Mouse (Mus musculus): ENCODE measurements at regions not wholly inside any gene's neighbourhood (a gene's known extent, or its start where the extent isn't known, plus 50 kb on each side); places are given as distances from the start of the nearest gene placed in this dataset.
A peak's percentile ranks its signal among the peaks of the same experiment; 100 is the strongest.

DNA sequence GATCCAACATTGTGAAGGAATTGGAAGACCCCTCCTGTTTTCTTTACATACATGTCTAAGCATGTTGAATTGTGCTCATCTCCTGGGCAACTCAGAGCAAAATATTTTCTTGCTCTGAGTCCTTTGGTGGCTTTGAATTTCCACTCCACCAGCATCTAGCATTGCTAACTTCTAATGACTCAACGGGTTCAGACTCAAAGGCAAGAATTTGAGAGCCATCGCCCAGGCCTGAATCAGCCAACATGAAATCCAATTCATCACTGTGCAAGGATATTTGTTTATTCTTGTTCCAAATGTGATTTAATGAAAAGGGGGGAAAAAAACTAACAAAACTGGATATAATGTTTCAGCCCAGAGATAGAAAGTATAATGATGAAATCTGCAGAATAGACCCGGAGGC is 121.9 kb upstream of the Phactr1 start:
- Histone ChIP-seq H3K4me1 (replicated peaks) (no peaks in the 10 kb centered on the region), H3K36me3 (no peaks in the 10 kb centered on the region), H3K9ac (no peak overlapping the region), H3K4me2 (no peak overlapping the region), H3K27me3 (no peaks in the 10 kb centered on the region), H3K4me3 (replicated peaks) (no peak overlapping the region), H3K27ac (no peak overlapping the region), H3K9me3 (replicated peaks) (no peaks in the 10 kb centered on the region)
- ATAC-seq (ENCODE audit: low read depth) (no peak), DNase-seq (no peak)
- 73% methylated on average over 3 of the region's 3 CpGs for WGBS (ENCODE audit: insufficient replicate concordance)

DNA sequence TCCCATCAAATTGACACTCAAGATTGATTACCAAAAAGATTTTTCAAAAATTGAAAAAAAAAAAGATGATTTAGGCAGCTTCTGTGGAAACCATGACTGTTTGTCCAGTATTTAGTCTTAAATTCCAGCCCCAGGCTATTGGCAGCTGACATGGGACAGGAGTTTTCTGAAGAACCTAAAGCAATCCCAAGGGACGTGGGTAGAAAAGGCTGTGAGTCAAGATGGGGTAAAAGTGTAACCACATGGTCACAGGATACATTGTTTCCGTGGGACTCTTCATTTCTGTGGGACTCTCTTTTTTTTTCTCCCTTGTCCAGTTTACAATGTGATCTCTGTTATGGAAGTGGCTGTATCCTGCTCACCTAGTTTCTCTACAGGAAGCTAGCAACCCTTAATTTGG is 119.0 kb upstream of the Phactr1 start:
- WGBS (ENCODE audit: insufficient replicate concordance), result 39% methylated on average over 2 of the region's 2 CpGs
- Histone ChIP-seq H3K4me3 (replicated peaks) (no peak overlapping the region), H3K4me2 (no peak overlapping the region), H3K27me3 (no peaks in the 10 kb centered on the region), H3K27ac (no peak overlapping the region), H3K9me3 (replicated peaks) (no peaks in the 10 kb centered on the region), H3K4me1 (replicated peaks) (no peaks in the 10 kb centered on the region), H3K36me3 (no peaks in the 10 kb centered on the region), H3K9ac (no peak overlapping the region)
- DNase-seq, result no peak
- ATAC-seq (ENCODE audit: low read depth), result no peak

DNA sequence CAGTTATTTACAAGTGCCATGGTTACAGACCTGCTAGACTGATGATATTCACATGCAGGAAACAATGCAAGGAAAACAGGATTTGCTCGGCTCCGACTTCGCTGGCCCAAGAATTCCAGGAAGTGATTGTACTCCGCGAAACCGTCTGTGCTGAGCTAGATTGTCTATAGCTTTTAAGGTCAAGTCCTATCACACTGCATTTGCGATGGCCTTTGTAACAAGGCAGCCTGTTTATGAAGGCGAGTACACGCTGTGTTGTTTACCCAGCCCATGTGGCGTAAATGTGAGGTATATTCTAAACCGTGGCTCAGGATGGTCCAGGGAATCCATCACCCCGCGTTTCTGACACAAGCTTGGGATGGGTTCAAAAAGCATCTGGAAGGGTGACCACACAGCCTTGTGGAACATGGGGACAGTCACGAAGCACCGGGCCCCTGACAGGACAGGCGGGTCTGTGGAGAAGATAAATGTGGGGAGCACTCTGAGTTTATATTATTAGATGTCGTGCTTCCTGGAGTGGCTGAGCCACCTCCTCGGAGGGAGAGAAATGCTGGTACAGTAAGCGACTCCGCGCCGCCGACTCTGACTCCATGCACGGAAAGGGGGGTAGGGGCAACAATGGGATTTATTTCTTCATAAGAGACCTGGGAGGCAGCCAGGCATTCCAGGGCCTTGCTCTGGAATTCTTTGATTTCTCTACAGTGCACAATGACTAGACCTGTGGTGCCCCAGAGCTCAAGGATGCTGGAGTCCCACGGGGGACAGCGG is 114.9 kb upstream of the Phactr1 start:
- ATAC-seq (ENCODE audit: low read depth) (peak; percentile 18; the same call in 1 of the 2 replicates), DNase-seq (no peak)
- Histone ChIP-seq H3K27me3 (no peaks in the 10 kb centered on the region), H3K4me1 (replicated peaks) (no peaks in the 10 kb centered on the region), H3K36me3 (no peaks in the 10 kb centered on the region), H3K9ac (no peak overlapping the region), H3K9me3 (replicated peaks) (no peaks in the 10 kb centered on the region), H3K27ac (no peak overlapping the region), H3K4me3 (replicated peaks) (no peak overlapping the region), H3K4me2 (0 out of 2 replicates have a peak overlapping the region, but pooled peaks have one; percentile 21)
- WGBS (ENCODE audit: insufficient replicate concordance), result 36% methylated on average over 26 of the region's 26 CpGs

DNA sequence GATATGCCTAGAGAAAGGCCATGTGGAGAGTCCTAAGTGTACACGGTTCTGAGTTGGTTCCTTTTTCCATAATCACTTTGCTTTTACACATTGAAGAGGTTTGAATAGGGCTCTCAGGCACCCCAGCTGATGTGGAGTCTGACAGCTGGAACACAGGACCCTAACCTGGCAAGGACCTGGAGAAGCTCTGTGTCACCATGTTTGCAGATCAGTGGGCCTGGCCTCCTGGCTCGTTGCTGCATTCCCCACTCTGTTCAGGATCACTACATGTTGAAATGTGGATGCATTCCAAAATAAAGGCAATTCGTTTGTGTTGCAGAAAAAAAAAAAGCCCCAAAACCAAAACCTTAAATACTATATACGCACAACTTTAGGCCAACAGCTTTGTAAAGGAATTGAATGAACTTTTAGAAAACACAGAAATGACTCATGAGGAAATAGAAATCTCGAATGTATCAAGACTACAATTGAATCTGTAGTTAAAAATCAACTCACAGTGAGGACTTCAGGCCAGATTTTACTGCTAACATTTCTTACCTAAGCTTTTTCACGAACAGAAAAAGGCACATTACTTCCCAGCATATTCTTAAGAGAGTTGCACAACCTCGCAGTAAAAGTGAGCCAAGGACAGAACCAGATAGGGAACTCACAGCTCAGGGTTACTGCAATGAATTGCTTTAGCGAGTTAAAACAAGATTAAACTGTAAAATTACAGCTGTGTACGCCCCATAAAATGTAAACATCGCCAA is 109.6 kb upstream of the Phactr1 start:
- H3K27ac ChIP-seq, result no peak overlapping the region
- no peak overlapping the region for H3K4me2 ChIP-seq
- no peaks in the 10 kb centered on the region for H3K27me3 ChIP-seq
- no peaks in the 10 kb centered on the region for H3K36me3 ChIP-seq
- no peaks in the 10 kb centered on the region for H3K9me3 ChIP-seq (replicated peaks)
- DNase-seq (no peak), ATAC-seq (ENCODE audit: low read depth) (no peak)
- 57% methylated on average over 10 of the region's 10 CpGs for WGBS (ENCODE audit: insufficient replicate concordance)
- no peaks in the 10 kb centered on the region for H3K4me1 ChIP-seq (replicated peaks)
- no peak overlapping the region for H3K4me3 ChIP-seq (replicated peaks)
- H3K9ac ChIP-seq, result no peak overlapping the region

DNA sequence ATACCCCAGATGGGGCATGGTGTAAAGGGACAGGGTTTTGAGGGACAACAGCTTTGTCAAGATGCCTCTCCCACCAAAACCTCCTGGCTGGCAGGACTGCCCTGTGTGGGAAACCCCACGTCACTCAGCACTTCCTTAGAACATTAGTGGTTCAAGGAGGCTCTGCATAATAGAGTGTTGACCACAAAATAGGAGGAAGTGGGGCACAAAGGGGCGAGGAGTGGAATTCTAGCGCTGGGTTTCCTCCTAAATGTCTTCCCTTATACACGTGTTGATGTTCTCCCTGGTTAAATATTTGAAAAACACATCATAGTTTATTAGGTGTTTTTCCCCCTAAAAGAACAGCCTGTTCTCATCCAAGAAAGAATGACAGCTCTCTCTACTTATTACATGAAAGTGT is 106.2 kb upstream of the Phactr1 start:
- H3K4me3 ChIP-seq (replicated peaks), result no peak overlapping the region
- H3K9ac ChIP-seq, result no peak overlapping the region
- no peak for DNase-seq
- 12% methylated on average over 4 of the region's 4 CpGs for WGBS (ENCODE audit: insufficient replicate concordance)
- no peaks in the 10 kb centered on the region for H3K9me3 ChIP-seq (replicated peaks)
- no peaks in the 10 kb centered on the region for H3K4me1 ChIP-seq (replicated peaks)
- H3K4me2 ChIP-seq, result no peak overlapping the region
- H3K27me3 ChIP-seq, result no peaks in the 10 kb centered on the region
- no peaks in the 10 kb centered on the region for H3K36me3 ChIP-seq
- no peak for ATAC-seq (ENCODE audit: low read depth)
- no peak overlapping the region for H3K27ac ChIP-seq

DNA sequence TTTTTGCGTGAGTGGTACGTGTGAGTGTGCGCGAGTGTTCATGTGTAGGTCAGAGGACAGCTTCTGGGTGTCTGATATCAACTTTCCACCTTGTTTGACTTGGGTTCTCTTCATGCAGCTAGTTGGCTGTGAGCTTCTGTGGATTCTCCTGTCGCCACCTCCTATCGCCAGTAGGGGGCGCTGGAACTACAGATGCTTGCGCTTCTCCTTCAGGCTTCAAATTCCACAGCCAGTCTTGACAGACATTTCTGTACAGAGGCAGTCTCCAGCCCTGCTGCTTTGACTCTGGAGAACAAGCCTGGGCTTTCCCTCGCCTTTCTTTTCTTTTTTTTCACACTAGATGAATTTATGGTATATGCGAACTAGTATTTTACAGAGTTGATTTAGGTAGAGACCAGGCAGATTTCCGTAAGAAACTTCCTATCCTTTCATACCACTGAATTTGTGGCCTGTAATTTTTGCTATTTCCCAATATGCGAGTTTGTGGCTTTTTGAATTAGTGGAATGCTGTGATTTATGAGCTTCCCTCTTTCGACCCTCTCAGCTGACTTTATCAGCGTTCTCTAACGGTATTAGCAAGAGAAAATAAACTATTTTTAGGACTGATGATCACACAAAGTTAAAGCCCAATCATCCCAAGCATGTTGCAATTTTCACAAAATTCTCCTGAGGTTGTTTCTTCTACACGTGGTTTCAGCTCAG is 104.5 kb upstream of the Phactr1 start:
- Histone ChIP-seq H3K4me2 (no peak overlapping the region), H3K36me3 (no peaks in the 10 kb centered on the region), H3K9me3 (replicated peaks) (no peaks in the 10 kb centered on the region), H3K9ac (no peak overlapping the region), H3K27ac (no peak overlapping the region), H3K4me1 (replicated peaks) (no peaks in the 10 kb centered on the region), H3K27me3 (no peaks in the 10 kb centered on the region), H3K4me3 (replicated peaks) (no peak overlapping the region)
- no peak for ATAC-seq (ENCODE audit: low read depth)
- 17% methylated on average over 16 of the region's 16 CpGs for WGBS (ENCODE audit: insufficient replicate concordance)
- DNase-seq, result peak; percentile 3

DNA sequence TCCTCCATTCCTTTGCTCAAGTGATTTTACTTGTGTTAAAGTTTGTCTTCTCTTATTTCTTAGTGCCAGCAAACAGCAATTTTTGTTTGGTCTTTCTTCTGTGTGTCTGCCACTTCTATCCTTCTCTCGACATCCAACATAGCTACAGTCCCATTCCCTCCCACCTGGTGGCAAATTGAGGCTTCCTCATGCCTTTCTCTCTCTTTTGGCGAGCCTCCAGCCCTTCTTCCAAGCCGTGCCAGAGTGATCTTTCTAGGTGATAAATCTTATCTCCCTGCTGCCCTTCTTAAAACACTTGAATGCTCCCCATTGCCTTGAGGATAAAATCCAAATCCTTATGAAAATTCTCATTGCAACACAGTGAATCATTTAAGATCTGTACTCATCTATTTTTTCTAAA is 101.0 kb upstream of the Phactr1 start:
- H3K9ac ChIP-seq, result no peak overlapping the region
- DNase-seq (no peak), ATAC-seq (ENCODE audit: low read depth) (no peak)
- no peaks in the 10 kb centered on the region for H3K36me3 ChIP-seq
- H3K4me2 ChIP-seq, result no peak overlapping the region
- WGBS (ENCODE audit: insufficient replicate concordance), result 32% methylated on average over 3 of the region's 3 CpGs
- no peak overlapping the region for H3K27ac ChIP-seq
- H3K9me3 ChIP-seq (replicated peaks), result no peaks in the 10 kb centered on the region
- H3K27me3 ChIP-seq, result no peaks in the 10 kb centered on the region
- no peak overlapping the region for H3K4me3 ChIP-seq (replicated peaks)
- H3K4me1 ChIP-seq (replicated peaks), result no peaks in the 10 kb centered on the region

DNA sequence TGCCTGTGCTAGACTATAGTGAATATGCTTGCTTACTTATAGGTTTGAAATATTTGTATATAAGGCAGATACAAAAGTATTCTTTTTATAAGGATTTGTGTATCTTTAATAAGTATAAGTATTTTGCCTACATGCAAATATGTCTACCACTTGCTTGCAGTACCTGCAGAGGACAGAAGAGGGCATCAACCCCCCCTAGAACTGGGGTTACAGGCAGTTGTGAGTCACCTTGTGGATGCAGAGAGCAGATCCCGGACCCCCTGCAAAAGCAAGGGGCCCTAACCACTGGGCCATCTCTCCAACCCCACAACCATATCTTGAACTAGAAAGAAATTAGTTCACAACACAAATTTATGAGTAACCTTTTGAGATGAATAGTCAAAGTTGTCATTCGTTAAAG is 91.3 kb upstream of the Phactr1 start:
- Histone ChIP-seq H3K4me2 (no peak overlapping the region), H3K27ac (no peak overlapping the region), H3K9me3 (replicated peaks) (no peaks in the 10 kb centered on the region), H3K9ac (no peak overlapping the region), H3K36me3 (no peaks in the 10 kb centered on the region), H3K4me3 (replicated peaks) (no peak overlapping the region), H3K4me1 (replicated peaks) (no peaks in the 10 kb centered on the region), H3K27me3 (no peaks in the 10 kb centered on the region)
- ATAC-seq (ENCODE audit: low read depth), result no peak
- WGBS (ENCODE audit: insufficient replicate concordance), result 53% methylated on average over 2 of the region's 2 CpGs
- no peak for DNase-seq

DNA sequence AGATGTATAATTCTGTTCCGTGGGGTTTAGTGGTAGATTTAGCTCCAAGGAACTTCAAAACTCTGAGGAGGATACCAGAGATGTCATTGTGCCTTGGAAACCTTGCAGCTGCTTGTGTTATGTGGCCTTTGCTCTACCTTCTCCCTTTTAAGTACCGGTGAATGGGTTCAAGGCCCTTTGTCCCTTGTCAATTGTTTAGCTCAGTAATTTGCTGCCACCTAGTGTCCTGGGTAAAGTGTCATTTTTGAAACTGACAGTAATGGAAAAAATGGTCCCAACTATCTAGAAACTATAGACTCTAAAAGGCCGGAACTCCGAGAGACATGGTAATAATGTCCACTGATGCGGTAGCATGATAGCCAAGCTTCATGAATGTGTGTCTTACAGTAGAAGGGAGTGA is 90.8 kb upstream of the Phactr1 start:
- WGBS (ENCODE audit: insufficient replicate concordance), result 68% methylated on average over 5 of the region's 5 CpGs
- Histone ChIP-seq H3K4me2 (no peak overlapping the region), H3K4me3 (replicated peaks) (no peak overlapping the region), H3K9ac (no peak overlapping the region), H3K27me3 (no peaks in the 10 kb centered on the region), H3K4me1 (replicated peaks) (no peaks in the 10 kb centered on the region), H3K9me3 (replicated peaks) (no peaks in the 10 kb centered on the region), H3K36me3 (no peaks in the 10 kb centered on the region), H3K27ac (no peak overlapping the region)
- ATAC-seq (ENCODE audit: low read depth) (no peak), DNase-seq (no peak)

DNA sequence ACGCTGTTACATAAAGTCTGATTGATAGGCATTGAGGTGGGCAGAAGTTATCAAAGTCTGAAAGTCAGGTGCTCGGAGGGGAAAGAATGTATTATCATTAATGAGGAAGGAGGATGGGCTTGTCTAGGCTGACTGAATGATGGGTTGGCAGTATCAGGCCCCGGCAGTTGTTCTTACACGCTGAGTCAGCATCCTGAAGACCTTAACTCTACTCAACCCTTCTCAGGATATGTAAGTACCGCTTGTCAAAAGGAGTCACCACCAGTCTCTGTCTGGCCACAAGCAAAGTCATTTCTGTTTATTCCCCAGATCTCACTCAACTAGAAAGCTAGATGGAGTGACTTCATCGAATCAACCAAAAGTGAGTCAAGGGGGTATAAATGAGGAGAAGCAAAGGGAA is 90.0 kb upstream of the Phactr1 start:
- H3K27ac ChIP-seq, result no peak overlapping the region
- no peaks in the 10 kb centered on the region for H3K9me3 ChIP-seq (replicated peaks)
- H3K4me1 ChIP-seq (replicated peaks), result no peaks in the 10 kb centered on the region
- no peaks in the 10 kb centered on the region for H3K36me3 ChIP-seq
- WGBS (ENCODE audit: insufficient replicate concordance), result 42% methylated on average over 6 of the region's 6 CpGs
- H3K4me2 ChIP-seq, result no peak overlapping the region
- H3K27me3 ChIP-seq, result no peaks in the 10 kb centered on the region
- no peak for ATAC-seq (ENCODE audit: low read depth)
- DNase-seq, result no peak
- H3K9ac ChIP-seq, result no peak overlapping the region
- H3K4me3 ChIP-seq (replicated peaks), result no peak overlapping the region

DNA sequence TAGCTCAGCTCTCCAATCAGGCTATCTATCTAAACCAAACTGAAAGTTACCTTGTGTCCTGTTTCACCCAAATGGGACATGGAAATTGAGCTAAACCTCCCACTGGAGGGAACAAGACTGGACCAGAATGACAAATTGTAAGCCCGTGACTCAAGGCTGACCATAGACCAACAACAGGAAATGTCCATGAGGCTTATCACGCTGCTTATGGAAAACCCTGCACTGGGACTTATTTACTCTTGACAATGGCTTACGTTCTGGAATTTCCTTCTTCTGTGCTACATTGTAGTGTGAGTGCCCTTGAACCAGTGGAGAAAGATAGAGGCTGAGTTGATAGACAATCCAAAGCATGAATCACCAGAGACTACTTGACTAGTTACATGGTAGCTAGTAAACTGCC is 87.5 kb upstream of the Phactr1 start:
- Histone ChIP-seq H3K27ac (no peak overlapping the region), H3K4me1 (replicated peaks) (no peaks in the 10 kb centered on the region), H3K4me2 (no peak overlapping the region), H3K4me3 (replicated peaks) (no peak overlapping the region), H3K36me3 (no peaks in the 10 kb centered on the region), H3K9ac (no peak overlapping the region), H3K27me3 (no peaks in the 10 kb centered on the region), H3K9me3 (replicated peaks) (no peaks in the 10 kb centered on the region)
- ATAC-seq (ENCODE audit: low read depth) (no peak), DNase-seq (no peak)
- 22% methylated on average over 3 of the region's 3 CpGs for WGBS (ENCODE audit: insufficient replicate concordance)

Measured in liver, embryonic 13.5 days (tissue).